Mouse (Mus musculus): Measurements from ENCODE around the gene E2f4.

E2f4 gene

DNA sequence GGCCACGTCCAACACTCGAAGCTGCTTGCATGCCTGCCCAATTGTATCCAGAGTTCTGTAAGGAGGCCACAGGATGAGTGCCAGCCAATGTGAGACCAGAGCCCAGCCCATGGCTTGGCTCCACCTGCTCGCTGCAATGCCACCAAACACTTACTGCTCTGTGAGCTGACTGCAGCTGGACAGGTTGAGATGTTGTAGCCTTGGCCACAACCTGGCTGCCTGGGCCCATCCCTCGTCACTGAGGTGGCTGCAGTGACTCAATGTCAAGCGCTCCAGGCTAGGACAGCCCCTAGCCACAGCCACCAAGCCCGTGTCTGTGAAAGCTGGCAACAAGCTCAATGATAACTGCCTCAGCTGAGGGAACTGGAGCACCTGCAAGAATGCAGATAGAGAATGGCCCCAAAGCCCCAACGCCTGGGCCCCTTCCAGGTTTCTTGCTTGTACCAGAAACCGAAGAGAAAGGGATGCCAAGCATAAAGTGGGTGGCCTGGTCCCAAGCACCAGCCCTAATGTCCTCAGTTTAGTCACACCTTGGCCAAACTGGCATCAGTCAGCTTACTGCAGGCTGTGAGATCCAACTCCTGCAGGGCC lies 15.5 kb downstream of the E2f4 start:
- in situ Hi-C loops (cut with MboI, MseI) = no loop called here

DNA sequence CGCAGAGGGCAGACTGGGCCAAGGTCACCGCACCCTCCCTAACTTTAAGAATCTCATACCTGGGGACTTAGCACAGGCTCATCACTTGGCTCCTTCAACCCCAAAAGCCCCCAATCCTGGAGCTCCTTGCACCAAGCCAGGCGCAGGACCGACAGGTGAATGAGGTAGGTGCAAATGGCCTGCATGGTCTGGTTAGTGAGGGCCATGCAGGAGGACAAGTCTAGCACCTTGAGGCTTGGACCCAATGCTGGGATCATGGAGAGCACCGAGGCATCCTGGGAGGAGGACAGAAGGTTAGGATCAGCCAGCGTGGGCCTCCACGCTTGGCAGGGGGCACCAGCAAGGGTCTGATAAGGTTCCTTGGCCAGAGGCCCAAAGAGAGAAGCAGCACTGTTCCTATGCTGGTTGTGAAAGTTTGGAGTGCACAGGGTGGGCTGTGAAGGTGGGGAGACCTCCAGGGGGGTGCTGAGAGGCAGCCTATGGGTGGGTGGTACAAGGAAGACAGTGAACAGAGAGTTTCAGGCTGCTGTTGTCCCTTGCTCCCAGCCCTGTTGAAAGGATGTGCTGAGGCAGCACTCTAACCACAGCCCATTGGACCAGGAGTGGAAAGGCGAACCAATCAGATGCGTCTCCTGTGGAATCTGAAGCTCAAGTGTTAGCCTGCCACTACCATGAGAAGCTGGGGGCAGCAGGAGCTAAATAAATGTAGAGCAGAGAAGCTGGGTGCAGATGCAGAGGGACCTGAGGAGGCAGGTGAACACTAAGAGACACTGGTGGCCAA lies 16.3 kb downstream of the E2f4 start:
- in situ Hi-C loops (cut with MboI, MseI) = no loop called here

DNA sequence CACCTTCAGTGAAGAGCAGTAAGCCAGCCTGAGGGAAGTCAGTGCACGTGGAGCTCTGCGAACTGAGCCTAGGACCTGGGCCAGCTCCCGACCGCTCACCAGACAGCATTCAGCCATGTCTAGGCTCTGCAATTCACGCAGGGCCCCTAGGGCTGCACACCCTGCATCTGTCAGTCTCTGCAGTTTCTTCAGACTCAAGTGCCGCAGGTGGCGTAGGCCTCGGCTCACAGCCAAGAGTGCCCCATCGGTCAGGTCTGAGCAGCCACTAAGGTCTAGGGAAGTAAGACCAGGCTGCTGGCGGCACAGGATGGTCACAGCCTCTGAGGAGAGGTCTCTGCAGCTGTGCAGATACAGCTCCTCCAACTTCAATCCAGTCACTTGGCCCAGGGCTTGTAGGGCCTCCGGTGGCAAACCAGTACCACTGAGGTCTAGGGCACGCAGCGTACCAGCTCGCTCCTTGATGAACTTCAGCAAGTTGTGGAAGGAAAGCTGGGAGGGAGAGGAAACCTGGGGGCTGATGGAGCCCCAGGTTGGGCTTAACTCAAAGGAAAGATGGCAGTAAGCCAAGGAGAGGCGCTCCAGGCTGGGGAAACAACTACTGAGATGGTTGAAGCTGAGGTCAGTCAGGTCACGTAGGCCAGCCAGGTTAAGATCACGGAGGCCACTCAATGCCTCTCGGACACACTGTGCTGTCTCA lies 17.8 kb downstream of the E2f4 start:
- in situ Hi-C loops (cut with MboI, MseI) = no loop called here

DNA sequence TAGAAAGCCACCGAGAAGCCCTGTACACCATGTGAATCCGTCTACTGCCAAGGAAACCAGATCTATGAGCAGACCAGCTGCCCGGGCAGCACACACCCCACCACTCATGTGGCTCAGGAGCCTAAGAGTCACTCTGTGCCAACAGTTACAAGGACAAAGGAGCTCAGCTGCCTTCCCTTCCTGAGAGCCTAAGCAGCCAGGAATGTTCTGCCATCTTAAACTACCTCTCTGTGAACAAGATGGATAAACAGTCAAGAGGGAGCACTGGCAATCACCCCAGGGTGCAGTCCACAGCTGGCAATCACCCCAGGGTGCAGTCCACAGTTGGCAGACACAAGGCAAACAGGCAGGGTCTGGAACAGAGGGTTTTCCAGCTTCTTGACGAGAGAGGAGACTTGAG lies 20.5 kb downstream of the E2f4 start:
- in situ Hi-C loops (cut with MboI, MseI) = no loop called here

DNA sequence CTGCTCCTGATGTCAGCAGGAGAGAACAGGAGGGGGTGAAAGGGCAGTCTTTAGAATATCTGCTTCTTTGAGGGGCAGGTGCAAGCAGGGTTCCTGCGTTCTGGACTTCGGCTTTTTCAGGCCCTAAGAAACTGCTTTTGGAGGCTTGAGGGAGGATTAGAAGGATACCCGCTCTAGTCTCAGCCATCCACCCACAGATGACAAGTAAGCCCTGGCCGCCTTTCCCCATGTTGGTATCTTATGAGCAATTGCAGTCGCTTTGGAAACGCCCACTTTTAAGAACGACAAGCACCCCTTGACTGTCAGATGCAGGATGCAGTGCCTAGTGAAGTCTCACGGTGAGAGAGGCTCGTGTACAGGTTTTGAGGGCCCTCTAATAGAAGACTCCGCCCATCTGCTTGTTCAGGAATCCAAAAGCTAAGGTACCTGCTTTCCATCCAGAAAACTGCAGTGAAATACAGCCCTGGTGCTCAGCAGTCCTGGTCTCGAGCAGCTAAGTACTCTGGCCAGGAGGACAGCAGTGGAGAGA lies 21.3 kb downstream of the E2f4 start:
- in situ Hi-C loops (cut with MboI, MseI) = no loop called here

DNA sequence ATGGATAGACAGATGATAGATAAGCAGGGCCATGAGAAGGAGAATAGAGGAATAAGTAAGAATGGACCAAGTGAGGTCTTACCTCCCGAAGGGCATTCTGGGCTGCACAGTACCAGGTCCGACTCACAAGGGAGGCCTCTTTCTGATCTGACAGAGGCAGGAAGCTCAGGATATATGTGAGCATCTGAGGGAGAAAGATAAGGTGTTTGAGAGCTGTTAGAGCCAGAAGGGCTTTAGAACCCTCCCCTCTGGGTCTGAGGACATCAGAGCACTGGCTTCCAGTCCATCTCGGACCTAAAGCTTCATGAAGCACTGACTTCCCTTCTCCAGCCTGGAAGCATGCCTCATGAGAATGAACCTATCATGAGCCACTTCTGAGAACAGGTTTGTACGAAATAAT lies 25.7 kb downstream of the E2f4 start:
- in situ Hi-C loops (cut with MboI, MseI) = no loop called here

DNA sequence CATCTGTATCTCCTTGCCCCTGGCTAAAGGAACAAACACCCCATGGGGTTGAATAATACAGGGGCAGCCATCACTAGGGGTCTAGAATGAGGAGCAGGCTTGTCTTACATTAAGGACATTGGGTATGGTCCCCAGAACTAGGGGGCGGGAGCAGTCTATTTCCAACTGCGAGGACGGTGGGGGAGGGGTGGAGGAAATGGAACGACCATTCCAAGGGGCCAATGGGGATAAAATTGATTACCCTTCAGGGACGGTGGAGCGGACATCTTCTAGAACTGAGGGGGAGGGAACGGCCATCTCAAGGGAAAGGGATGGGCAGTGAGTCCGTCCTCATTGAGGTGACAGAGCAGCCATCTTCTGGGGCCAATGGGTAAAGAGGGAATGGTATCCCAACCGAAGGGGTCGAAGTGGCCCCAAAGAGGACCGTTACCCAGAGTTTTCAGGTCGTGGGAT lies 28.2 kb downstream of the E2f4 start:
- in situ Hi-C loops (cut with MboI, MseI) = no loop called here

DNA sequence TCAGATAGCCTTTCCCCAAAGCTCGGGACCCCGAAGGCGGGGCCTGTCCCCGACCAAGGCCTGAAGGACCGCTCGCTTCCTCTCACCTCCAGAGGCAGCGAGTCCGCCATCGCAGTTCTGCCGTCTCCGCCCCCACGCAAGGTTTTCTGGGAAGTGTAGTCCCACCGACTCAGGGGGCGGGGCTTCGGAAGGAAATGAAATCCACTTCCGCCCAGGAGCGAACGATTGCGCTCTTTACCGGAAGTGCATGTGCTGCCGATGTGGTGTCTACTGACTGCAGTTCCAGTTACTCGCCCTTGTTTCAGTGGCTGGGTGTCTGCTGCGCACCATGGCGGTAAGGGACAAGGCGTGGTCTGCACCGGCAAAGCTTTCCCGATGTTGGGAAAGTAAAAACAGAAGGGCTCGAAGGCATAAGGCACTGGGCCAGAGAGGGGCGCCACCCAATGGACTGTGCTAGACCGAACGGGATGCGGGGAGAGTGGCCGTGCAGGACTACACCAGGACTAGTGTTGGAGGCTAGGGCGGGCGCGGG lies 28.7 kb downstream of the E2f4 start, which contains the start of the genes Lrrc29 and Tmem208:
TSS of gene Lrrc29 (minus strand) at position 138 of the 532 bp plus-strand sequence.
TSS of gene Tmem208 (plus strand) at position 214 of the 532 bp plus-strand sequence.
- in situ Hi-C loops (cut with MboI, MseI) = no loop called here

DNA sequence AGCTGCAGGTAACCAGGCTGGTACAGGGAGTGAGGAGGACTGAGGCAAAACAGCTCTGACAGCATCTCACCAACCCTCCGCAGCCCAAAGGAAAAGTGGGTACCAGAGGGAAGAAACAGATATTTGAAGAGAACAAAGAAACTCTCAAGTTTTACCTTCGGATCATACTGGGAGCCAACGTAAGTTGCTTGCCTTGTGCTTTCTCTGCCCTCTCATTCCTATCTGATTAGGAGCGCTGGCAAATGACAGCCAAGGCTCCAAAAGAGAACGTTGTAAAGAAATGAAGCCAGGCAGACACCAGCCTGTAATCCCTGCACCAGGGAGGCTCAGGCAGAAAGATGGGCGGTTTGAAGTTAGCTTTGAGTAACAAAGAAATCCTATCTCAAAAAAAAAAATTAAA lies 29.5 kb downstream of the E2f4 start:
- in situ Hi-C loops (cut with MboI, MseI) = no loop called here

DNA sequence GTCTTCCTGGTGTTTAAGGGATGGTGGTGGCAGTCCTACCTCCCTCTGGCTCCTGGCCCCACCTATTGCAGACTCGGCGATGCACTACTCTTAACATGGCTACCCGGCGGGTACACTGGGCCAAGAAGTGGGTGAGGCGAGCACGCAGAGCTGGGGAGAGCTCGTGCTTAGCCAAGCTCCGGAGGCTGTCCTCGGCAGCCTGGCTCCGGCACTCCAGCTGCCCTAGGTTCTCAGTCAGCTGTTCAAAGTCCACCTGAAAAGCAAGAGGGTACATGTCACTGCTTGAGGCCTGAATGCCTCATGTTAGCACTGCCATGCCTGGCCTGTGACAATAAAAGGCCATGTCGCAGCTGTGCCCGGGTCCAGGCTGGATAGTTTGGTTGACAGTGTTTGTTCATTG lies 32.9 kb downstream of the E2f4 start:
- in situ Hi-C loops (cut with MboI, MseI) = no loop called here

DNA sequence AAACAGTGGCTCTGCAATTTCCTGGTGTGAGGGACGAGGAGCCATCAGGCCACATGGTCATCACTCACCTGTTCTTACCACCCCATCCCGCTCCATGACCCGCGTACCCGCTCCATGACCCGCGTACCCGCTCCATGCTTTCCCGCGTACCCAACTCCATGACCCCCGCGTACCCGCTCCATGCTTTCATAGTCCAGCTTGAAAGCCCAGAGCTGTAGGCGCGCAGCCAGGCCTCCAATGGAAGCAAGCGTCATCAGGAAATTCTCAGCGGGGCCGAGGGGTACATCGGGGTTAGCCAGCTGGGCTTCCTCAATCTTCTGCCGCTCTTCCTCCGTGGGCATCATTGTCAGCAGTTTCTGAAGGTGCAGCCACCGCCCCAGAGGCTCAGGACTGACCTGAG lies 34.0 kb downstream of the E2f4 start:
- in situ Hi-C loops (cut with MboI, MseI) = no loop called here

DNA sequence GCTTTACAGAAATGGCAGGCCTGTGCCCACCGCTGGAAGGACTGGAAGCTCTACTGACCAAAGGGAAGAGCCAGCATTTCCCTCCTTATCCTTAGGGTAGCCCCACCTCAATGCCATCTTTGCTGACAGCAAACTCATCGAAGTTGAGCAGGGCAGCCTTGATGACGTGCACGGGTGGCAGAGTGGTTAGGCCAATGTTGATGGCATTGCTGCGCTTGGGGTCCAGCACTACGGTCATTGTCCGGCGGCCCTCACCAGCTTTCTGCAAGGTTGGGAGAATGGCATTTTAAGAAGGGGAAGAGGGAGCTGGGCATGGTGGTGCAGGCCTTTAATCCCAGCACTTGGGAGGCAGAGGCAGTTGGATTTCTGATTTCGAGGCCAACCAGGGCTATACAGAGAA lies 34.5 kb downstream of the E2f4 start:
- in situ Hi-C loops (cut with MboI, MseI) = no loop called here

DNA sequence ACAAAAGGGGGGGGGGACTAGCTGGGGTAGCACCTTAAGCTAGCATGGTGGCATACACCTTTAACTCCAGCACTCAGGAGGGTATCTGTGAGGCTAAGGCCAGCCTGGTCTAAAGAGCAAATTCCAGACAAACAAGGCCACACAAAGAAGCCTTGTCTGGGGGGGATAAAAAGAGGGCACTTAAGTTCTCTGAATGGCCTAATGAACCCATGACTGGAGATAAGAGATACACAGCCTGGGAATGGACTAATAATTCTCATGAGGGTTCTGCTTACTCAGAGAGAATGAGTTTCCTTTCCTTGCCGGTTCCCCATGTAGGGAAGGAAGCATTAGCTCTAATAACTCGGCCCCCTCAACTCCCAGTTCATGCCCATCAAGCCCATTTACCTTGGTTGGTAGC lies 35.1 kb downstream of the E2f4 start:
- in situ Hi-C loops (cut with MboI, MseI) = no loop called here

DNA sequence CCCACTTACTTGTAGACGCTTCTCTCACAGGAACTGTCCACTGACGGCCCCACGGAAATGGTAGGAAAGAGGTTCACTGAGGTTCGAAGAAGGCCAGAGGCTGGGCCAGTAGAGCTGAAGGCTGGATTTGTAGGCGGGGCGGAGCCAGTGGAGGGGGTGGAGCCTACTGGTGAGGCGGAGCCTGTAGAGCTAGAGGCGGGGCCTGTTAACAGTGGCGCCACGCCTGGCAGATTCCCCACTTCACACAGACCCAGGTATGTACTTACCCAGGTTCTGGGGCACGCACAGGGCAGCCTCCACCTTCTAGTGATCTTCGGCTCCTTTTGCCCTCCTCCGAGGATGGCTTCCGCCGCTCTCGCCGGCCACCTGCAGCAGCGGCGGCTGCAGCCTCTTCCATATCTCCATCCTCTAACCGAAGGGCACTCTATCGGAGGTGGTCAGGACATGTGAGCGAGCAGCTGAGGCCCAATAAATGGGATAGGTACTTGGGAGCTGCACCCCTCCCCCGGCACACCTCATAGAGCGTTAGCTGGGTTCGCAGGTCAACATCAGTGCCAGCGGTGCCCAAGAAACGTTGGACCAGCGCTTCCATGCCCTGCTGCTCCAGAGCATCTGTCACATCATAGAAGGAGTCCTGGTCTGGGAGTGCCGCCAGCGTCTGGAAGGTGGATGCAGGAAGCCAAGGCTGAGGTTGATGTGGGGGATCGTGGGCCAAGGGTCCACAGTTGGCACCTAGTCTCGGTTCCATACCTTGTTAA lies 39.1 kb downstream of the E2f4 start:
- in situ Hi-C loops (cut with MboI, MseI) = no loop called here

DNA sequence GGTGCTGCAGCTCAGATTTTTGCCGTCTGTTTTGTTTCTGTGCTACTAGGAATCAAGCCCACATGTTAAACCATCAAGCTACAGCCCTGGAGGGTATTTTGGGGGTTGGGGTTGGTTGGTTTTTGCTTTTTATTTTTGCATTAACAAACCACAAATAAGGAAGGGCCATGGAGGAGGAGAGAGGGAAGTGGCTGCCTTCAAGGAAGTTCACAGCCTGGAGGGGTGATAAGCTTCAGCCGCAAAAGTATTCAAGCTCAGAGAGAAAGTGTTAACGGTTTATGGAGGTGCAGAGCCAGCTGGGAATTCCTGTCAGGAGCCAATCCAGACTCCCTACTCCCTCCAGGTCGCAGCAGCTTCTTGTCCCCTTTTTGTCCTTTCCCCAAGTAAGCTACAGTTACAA lies 41.5 kb downstream of the E2f4 start:
- in situ Hi-C loops (cut with MboI, MseI) = no loop called here

DNA sequence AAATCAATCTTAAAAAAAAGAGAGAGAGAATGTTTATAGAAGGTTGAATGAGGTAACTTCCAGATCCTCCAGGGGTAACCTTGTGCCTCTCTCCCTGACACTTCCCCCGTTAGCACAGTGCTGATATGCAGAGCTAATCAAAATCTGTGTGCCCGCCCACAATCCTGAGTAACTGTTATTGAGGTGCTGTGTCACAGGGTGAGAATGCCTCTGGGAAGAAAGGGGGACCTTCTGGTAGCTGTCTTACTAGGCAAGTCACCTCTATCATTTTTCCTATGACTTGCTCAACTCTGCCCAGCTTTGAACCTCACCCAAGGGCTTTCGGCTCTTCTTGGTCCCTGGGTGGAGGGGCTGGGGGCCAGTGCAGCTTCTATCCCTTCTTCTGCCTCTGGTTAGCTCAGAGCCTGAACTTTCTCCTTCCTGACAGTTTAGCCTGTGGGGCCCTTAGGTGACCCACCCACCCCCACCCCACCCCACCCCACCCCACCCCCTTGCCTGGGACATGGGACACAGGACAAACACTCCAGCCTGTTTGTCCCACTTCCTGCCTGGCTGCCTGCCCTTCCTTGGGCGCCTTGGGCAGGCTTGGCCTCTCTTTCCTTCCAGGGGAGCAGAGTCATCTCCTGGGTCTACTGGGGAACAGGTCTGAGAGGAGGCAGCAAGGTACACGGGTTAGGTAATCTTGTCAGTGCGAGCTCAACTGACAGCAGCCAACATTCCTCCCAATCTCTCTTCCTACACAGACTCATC lies 42.6 kb downstream of the E2f4 start:
- in situ Hi-C loops (cut with MboI, MseI) = no loop called here

DNA sequence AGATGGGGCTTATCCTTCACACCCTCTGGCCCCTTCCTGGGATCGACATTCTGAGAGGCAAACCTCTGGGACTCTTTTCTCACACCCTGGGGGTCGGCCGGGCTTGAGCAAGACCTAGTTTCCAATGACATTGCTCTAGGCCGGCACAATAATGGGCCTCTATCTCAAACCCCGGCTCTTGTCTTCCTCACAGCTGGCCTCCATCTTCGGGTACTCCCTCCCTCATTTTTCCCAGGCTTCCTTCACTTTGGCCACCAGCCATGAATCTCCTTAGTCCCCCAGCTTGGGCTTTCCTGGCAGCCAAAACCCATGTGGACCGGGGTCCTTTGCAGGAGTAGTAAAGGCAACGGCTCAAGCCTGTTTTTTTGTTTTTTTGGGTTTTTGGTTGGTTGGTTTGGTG lies 43.9 kb downstream of the E2f4 start:
- in situ Hi-C loops (cut with MboI, MseI) = no loop called here

DNA sequence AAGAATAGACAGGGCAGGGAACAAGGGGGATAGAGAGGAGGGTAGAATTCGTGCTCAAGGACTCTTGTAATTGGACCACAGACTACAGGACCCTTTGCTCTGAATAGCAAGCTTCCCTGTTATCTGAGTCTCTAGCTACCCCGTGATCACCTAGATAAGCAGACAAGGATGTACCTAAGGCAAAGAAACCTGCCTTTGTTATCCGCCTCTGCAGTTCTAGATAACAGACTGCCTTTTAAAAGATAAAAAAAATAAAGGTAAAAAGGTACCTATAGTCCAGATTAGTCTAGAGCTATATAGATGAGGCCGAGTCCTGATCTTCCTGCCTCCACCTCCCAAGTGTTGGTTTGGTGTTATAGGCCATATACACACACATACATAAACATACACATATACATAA lies 45.3 kb downstream of the E2f4 start:
- in situ Hi-C loops (cut with MboI, MseI) = no loop called here

DNA sequence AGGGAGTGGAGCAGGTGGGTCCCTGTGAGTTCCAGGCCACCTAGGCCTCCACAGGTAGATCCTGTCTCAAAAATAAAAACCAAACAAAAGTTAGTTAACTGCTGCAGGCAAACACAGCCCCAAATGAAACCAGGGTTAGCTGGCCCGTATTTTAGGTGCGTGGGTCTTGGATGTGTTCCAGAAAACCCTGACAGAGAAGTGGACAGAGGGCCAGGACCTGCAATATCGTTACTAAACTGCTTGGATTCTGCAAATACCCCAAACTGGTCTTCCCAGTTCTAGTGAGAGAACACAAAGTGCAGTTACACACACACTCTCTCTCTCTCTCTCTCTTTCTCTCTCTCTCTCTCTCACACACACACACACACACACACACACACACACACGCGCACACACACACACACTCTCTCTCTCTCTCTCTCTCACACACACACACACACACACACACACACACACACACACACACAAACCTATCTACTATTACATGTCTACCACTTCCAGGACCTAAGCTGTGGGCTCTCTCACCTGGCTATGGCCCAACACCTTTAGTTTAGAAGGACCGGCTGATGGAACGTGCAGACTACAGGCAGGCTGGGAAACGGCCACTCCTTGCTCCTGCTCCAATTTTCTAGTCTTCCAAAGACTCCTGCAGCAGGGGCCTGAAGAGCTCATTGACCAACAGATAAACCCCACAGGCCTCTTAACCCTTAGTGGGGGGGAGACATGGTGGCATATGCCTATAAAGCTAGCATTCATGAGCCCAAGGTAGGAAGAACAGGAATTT lies 46.5 kb downstream of the E2f4 start:
- in situ Hi-C loops (cut with MboI, MseI) = no loop called here

Measured in T-helper 17 cell (primary cell).